Mouse (Mus musculus): ENCODE measurements around the gene Suclg2. TPM values are rescaled to one million over a fixed set of nuclear protein-coding genes. Genes with fewer than 3 reads are reported as not detected.

Gene Suclg2
- total RNA-seq (2022): 100 to 1,000 TPM; 157 to 172 (median 167) TPM

DNA sequence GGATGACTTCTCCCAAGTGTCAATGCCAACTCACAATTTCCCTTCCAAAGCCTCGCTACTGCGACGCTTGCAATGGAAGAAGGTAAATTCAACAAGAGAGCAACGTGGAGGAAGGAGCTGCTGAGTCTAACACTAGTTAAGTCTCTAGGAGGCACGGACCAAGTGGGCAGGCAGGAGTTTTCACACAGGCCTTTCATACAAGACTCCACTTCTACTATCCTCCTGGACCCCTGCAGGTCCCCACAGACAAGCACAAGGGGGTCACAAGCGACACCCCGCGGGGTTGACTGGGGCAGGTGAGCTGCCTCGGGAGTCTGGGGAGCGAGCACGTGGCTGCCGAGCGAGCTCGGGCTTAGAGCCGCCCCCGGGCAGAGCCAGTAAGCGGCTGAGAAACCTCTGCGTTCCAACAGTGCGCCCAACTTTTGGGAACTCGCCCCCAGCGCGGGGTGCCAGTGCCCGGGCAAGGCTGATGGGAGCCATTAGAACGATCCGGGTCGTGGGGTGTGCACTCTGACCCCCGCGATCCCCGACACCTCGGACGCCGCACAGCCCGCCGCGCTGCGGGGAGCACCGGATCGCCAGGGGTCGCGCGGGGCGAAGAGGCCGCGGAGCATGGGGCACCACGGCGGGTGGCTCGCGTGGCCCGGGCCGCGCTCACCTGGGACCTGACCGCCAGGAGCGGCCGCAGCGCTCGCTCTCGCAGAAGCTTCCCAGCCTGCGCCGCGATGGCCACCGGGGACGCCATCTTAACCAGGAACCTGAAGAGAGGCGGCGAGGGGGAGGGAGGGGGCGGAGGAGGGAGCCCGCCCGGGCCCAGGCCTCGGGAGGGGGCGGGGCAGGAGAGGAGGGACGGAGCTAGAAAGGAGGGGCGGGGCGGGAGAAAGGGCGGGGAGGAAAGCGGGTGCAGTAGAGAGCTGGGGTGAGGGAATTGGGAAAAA lies at the start of gene Suclg2:
TSS of gene Suclg2 (minus strand) at position 770 of the 938 bp plus-strand sequence.
- peak; percentile 70 for DNase-seq (ENCODE audit: low spot score)

DNA sequence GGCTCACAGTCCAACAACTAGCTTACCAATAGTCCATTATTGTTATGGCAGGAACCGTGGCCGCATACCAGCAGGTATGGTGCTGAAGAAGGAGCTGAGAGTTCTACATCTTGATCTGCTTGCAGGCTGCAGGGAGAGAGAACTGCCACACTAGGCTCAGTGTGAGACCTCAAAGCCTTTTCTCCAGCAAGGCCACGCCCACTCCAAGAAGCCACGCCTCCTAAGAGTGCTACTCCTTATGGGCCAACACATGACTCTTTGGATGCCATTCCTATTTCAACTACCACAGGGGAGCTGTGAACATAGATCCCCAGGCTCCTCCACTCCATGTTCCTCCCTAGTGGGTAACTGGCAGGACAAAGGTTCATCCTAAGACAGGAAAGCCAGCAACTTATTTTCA lies 48.0 kb upstream of the Suclg2 start:
- DNase-seq (ENCODE audit: low spot score): no peak

DNA sequence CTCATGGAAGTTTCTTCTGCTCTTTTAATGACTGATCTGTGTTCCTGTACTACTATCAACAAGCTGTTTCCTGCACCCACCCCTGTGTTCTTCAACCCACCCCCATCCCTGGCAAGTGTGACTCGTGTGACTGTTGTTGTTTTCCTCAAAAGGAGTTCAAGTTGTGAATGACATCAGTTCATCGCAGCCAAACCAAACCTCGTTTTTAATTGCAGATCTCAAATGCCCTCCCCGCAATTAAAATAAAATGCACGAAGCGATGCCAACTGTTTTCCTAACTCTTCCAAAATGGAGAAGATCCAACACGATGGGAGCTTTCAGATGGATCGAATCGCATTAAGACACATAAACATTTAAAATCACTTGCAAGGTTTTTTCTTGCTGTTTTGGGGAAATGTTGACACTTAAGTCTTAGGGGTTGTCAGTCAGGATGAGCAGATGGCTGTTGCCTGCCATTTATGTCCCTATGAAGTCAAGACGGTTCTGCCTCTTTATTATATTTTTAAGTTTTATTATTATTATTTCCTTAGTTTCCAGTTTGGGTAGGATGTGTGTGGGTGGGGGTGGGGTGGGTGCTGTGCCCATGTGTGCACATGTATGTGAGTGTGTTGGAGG lies 41.1 kb upstream of the Suclg2 start:
- no peak for DNase-seq (ENCODE audit: low spot score)

DNA sequence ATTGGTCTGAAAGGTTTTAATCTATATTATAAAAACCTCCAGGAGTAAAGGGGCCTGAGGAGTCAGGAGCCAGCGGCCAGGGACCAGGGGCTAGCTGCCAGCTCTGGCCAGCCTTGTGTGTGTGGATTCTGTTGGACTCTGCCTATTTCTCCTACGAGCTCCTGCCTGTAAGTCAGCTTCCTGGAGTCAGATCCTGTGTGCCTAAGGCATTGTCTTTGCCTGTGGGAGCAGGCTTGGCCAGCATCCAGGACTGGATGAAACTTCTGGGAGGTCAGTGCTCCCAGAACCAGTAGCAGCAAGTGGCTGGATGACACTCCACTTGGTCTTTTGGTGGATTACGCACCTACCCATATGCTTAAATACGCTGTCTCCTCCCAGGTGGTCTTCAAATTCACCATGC lies 23.8 kb upstream of the Suclg2 start:
- peak; percentile 46 for DNase-seq (ENCODE audit: low spot score)

DNA sequence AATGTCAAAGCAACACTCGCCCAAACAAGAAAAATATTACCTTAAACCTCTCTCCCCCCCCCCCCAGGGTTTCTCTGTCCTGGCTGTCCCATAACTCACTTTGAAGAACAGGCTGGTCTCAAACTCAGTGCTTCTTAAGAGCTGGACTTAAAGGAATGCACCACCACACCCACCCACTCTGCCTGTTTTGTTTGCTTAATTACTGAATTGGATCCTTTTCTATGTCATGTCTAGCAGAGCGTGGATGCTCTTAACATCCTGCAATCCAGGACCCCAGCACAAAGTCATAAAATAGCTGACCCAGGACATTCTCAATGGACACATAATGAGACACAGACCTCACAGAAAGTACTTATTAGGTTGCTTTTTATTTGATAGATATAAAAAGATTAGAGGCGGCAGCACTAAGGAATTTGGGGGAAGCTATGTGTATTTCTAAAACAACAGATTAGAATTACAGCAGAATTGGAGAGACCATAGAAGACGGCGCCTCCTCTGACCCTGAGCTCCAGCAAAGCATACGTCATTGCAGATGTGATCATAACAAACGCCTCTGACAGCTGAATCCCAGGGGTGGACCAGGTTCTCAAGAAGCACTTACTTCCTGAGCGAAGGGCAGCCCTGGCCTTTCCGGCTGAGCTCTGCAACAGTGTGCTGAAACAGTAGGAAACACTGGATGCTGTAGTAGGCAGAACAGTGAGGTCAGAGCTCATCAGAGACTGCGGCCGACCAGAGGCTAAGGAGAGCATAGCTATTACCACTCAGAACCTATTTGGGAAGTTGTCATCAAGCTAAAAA lies 13.2 kb upstream of the Suclg2 start:
- DNase-seq (ENCODE audit: low spot score): no peak

DNA sequence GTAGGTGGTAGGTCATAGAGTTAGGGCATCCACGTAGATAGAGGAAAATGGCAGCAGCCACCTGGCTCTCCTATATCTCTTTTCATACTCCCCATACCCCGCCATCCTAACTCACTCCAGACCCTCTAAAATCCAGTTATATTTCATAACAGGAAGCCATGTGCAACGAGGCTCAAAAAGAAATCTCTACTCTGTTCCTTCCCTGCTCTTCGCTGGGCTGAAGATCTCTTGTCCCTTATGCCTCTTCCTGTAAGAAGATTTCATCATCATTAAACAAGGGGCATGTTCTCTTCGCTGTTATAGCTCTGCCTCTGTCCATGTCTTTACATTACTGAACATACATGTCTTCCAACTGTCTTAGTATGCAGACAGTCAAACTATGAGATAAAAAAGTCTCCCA lies 10.8 kb upstream of the Suclg2 start:
- DNase-seq (ENCODE audit: low spot score): no peak

DNA sequence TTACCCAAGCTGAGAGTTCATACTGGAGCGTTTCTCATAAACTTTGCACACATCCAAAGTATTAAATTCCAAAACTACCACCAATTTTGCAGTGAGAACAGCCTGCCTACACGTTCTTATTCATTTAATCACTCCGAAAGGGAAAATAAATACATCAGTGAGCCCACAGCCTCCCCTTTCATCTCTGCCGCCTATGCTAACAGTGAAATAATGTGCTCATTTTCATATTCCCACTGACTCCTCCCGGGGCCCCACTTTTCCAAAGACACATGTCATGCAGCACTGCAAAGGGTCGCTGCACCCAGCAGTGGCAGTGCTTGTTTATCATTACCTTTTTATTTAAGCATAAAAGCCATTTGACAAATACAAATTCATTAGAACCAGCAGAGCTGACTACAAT lies 6.7 kb upstream of the Suclg2 start:
- DNase-seq (ENCODE audit: low spot score): no peak

DNA sequence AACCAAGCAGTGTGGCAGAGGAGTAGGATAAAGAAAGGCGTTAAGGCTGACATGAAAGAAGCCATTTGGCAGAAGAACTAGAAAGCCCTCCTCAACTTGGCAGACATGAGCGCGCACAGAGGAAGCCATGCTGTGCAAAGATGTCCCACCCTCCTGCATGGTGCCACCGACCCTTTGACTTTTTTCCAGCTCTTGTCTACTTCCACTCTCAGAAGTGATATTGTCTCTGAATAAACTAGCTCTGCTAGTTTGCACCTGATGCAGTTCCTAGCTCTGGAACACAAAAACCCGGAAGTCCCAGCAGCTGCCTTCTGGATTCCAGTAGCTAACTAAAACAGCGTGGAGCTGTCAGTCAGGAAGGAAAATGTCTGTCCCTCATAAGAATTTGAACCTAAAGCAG lies 4.8 kb upstream of the Suclg2 start:
- DNase-seq (ENCODE audit: low spot score): no peak

DNA sequence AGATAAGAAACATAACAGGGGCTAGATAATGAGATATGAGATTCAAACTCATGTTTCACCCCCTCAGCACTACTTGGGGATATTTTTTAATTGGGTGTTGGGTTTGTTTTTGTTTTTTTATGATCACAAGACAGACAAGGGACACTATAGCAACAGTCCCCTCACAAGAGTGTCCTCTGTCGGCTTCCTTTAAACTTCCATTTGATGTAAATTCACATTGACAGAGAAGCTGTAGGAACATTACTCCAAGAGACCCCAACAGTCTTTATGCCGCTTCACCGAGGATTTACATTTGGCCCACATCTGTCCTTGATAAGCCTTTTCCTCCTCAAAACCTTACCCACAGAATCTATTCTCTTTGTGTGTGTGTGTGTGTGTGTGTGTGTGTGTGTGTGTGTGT lies 1.2 kb upstream of the Suclg2 start:
- no peak for DNase-seq (ENCODE audit: low spot score)

DNA sequence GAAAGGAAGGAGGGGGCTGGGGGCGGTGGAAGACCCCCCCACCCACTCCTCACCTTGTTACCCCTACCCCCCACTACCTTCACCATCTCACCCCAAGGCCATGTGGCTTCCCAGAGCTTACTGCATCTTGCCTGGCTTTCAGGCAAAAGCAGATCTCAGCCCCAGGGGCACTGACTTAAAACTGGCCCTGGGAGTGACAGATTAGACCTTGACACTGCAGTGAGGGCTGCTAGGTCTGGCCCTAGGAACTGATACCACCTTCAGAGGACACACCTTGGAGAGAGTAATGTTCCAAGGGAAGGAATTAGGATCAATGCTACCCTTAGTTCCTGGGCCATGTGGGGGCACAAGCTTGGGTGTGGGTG lies 351 bp upstream of the Suclg2 start:
- no peak for DNase-seq (ENCODE audit: low spot score)

DNA sequence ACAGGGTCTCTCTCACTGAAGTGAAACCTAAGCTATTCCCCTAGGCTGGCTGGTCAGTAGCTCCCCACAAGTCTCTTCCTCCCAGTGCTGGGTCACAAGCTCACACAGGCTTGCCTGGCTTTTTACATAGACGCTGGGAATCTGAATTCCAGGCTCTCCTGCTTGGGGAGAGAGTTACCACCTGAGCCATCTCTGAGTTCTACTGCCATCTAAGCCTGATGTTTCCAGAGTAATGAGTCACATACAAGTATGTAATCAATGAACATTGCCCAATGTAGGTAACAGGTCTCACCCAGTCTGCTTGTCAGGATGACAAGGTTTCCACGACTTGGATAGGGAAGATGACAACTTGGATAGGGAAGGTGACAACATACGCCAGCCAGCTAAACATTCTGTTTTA lies 1.5 kb downstream of the Suclg2 start:
- DNase-seq (ENCODE audit: low spot score): no peak

DNA sequence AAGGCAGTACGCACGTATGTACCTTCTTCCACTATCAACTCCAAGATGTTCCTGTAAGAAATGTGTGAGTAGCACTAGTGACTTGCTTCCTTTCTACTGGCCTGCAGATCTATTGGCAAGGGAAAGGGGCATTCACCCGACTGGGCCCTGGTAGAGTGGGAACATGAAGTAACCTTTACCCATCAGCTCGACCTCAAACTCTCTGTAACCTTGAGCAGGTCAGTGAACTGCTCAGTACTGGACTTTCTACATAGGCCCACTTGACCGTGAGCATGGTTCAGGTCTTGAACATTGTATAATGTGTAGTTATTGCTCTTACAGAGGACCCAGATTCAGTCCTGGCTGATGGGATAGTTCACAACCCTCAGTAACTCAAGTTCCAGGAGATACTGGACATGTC lies 2.1 kb downstream of the Suclg2 start:
- DNase-seq (ENCODE audit: low spot score): no peak

DNA sequence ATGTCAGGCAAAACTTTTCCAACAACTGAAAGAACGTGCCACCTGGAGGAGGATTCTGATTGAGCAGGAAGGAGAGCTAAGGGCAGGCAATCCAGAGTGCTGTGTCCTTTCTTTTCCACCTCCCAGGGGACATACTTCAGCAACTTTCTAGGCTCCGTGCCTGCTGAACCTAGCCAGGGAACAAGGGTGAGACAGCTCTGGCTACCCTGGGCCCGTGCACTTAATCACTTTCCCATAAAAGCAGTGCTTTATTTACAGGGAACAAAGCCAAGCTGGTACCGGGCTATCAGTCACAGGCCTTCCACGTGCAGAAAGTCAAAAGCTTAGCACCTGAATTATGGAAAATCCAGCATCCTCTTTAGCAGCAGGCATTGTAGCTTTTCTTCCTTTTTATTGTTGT lies 5.4 kb downstream of the Suclg2 start:
- DNase-seq (ENCODE audit: low spot score): peak; percentile 65

DNA sequence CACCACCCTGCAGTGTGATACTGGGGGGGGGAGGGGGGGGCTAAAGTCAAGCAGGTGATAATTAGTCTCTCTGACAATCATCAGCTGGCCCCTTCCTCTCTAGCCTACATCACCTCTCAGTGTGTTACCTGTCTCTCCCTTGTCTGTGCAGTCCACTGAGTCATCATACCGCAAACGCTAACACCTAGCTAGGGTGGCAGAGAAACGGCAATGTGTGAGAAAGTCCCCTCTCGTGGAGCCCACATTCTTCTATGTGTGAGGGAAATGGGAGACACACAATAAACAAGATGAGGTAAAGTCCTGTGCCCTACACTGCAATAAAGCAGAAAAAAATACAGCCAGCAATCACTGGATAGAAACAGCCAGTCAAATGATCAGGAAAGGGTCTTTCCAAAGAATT lies 6.5 kb downstream of the Suclg2 start:
- DNase-seq (ENCODE audit: low spot score): no peak

DNA sequence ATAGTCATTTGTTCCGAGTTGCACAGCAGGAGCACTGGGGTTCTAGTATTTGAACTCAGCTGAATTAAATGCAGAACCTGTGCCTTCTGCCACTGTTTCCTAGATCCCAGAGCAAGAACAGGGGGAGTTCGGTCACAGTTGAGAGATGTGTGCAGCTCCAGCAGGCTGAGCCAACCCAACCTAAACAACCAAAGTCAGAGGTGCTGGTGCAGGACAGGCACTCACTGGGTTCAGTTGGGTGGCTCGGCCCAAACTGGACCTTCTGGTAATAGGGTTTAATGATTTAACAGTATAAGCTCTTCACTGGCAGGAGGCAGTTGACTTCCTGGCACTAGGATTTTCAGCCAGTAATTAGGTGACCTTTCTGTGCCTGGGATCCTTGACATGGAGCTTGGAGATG lies 6.9 kb downstream of the Suclg2 start:
- DNase-seq (ENCODE audit: low spot score): no peak

DNA sequence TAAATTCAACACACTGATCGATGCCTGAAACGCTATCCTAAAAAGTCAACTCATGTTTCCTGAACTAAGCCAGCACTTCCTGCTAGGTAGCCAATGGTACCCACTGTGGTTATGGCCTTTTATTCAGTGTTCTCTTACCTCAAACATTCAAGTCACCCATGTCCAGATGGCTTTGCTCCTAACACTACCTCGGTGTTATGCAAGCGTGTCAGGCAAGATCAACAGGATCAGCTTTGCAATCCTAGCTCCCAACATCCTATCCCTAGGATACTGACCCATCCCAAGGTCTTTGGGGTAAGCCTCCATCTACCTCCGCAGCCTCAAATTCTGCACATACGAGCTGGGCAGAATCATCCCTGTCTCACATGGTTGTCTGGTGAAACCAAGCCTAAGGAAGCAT lies 7.7 kb downstream of the Suclg2 start:
- DNase-seq (ENCODE audit: low spot score): no peak

DNA sequence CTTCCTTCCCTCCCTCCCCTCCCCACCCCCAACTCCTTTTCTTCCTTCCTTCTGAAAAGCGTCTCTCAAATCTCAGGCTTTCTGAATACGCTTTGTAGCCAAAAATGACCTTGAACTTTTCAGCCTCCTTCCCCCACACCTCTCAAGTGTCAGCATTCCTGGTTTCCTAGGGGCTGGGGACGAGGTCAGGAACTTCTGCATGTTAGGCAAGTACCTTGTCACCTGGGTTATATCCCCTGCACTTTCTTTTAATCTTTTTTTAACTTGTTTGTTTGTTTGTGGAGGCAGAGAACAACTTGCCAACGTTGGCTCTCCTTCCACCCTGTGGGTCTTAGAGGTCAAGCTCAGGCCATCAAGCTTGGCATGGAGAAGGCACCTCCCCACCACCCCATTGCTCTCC lies 9.1 kb downstream of the Suclg2 start:
- no peak for DNase-seq (ENCODE audit: low spot score)

DNA sequence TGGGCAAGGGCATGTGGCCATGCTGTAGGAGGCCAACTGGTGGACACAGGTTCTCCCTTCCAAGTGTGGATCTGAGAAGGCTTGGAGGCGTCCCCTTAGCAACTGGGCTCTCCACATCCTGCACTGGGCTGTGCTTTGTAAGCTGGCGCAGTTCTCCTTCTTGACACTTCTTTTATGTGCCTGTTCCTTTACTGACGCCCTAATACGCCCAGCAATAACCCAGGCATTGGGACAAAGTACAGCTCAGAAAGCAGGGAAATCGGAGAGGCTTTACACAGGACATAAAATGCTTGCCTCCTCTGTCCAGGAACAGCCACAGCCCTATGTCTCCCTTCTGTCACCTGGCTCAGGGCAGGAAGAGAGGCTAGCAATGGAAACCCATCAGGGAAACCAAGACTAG lies 9.5 kb downstream of the Suclg2 start:
- no peak for DNase-seq (ENCODE audit: low spot score)

DNA sequence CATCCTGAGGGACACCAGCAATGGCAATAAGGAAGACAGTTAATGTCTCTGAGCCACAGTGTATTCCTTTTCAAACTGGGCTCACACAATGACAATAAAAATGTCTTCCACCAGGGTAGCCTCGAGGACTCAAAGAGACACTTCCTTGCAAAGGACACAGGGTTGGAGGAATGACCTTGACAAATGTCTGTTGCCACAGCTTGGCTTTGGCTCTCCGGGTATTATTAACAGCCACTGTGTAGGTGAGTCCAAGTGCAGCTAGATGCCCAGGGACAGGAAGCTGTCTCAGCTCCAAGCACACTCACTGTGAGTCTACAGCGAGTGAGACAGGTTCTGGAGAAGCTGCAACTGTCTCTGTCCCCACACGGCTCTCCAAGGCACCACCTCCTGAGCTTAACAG lies 14.0 kb downstream of the Suclg2 start:
- peak; percentile 26 for DNase-seq (ENCODE audit: low spot score)

DNA sequence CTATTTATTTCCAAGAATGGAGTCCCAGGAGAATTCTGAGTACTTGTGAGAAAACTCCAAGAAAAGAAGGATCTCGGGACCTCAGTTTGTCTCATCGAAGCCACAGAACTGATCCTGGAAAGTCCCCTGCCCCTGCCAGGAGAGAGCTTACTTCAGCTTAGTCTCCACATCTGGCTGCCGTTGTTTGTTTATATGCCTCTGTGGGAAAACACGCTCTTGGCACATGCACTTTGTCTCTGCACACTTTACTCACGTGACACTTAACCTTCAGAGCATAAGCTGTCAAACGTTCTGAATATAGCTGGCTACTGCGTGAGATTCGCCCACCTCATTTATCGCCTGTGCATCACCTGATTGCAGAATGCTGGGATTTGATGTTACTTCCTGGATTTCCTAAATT lies 16.4 kb downstream of the Suclg2 start:
- DNase-seq (ENCODE audit: low spot score): no peak

DNA sequence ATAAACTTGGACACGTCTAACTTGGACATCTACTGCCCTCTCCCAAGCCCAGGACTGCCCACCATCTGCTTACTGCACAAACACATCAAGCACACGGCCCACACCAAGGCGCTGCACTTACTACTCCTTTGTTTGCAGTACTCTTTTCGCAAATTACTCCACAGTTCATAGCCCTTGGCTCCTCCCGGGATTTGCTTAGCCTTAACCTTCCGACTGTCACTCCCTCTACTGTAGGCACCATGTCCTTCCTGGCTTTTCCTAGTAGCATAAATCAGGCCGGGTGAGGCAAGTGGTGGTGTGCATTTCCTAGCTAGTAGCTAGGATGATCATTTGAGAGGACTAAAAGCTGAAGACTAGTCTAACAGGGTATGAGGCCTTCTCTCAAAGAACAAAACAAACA lies 16.8 kb downstream of the Suclg2 start:
- DNase-seq (ENCODE audit: low spot score): no peak

DNA sequence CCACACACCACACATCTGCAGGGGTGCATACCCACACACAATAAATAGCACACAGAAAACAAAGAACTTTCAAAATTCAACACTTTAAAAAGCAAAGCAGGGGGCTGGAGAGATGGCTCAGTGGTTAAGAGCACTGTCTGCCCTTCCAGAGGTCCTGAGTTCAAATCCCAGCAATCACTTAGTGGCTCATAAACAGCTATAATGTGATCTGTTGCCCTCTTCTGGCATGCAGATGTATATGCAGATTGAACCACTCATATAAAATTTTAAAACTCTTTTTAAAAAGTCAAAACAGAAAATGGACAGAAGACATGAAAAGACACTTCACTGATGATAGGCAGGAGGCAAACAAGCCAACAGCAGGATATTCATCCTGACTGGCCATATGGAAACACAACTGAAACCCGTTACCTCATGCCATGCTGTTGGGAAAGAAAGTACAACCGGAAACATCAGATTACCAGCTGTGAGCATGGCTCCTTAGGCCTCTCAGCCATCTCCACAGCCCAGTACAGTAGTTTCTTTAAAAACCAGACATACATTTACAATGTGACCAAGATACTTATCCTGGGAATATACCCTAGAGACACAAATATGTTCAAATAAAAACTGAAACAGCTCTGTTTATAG lies 17.5 kb downstream of the Suclg2 start:
- DNase-seq (ENCODE audit: low spot score): no peak
